Mouse (Mus musculus) thymus, postnatal 0 days (tissue): ENCODE data around the gene Agbl5. TPM values are rescaled to one million over a fixed set of nuclear protein-coding genes. Genes with fewer than 3 reads are reported as not detected.

Experiments
- DNase-seq: peaks from one replicate; pipeline ENCODE4 v3.0.0-alpha.2; 2015; ENCODE audit warnings: low spot score
- polyA plus RNA-seq: library from polyadenylated mRNA; unstranded; fragments of >200 nt; fragmentation: Nextera tagmentation; extraction: Ambion mirVana; gene quantifications from 2 replicates; pipeline ENCODE4 v1.2.1, GENCODE M21; 2015

The Agbl5 gene
- polyA plus RNA-seq, 1 experiment from 2014 or later: 13.3 TPM

DNA sequence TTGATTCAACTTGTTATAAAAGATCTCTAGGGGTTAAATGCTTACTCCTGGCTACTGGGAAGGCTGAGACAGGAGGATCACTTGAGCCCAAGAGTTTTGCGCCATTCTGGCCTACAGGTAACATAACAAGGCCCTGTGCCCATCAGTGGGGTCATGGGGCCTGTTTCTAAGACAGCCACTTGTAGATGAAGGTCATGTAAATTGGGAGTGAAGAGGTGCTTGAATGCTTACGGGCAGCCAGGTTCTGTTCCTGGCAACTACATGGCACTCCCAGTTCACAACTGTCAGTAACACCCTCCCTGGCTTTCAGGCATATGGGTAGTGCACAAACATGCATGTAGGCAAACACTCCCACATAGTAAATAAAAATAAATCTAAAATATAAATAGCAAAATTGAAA lies 62.4 kb downstream of the Agbl5 start:
- no peak for DNase-seq

DNA sequence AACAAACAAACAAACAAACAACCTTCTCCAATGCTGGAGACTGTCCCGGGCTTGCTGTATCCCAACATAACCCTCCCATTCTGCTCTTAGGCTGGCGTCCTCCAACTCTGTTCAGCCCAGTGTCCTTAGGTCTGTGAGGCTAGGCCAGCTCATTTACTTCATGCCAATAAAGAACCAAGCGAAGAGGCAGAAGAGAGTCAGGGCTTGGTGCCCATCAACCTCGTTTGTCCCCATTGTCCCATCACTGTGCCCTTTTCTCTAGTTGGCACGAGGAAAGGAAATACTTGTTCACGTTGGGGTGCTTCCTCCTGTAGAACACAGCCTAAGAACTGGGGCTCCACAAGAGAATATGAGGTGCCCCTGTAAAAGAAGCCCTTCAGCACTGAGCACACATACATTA lies 63.2 kb downstream of the Agbl5 start:
- DNase-seq: no peak

GRCm38 (mm10) chr5:30952551-30952950 lies 64.1 kb downstream of the Agbl5 start:
- DNase-seq: no peak

- DNase-seq: no peak
Measured at GRCm38 (mm10) chr5:30954065-30954464, 65.6 kb downstream of the Agbl5 start.

- DNase-seq: no peak
Measured at GRCm38 (mm10) chr5:30954556-30954955, 66.1 kb downstream of the Agbl5 start.

- DNase-seq: no peak
Measured at GRCm38 (mm10) chr5:30955751-30956150, 67.3 kb downstream of the Agbl5 start.

Other genes starting within 250 kb of the Agbl5 start
- 12.5 and 14.4 TPM in 2 replicates for gene Slc35f6, start 240.8 kb upstream of the Agbl5 start, polyA plus RNA-seq
- gene Cenpa, start 221.9 kb upstream of the Agbl5 start, polyA plus RNA-seq: 339 and 404 TPM in 2 replicates
- gene Dpysl5, start 177.1 kb upstream of the Agbl5 start, polyA plus RNA-seq: 0.13 and 0.23 TPM in 2 replicates
- 3.4 and 3.8 TPM in 2 replicates for gene Mapre3, start 74.1 kb upstream of the Agbl5 start, polyA plus RNA-seq
- 41.7 TPM in 2 replicates for gene Tmem214, start 20.7 kb upstream of the Agbl5 start, polyA plus RNA-seq
- gene Ost4, start 19.1 kb downstream of the Agbl5 start, polyA plus RNA-seq: 396 and 461 TPM in 2 replicates
- 47.0 and 47.5 TPM in 2 replicates for gene Emilin1, start 24.7 kb downstream of the Agbl5 start, polyA plus RNA-seq
- 31.7 and 32.5 TPM in 2 replicates for gene Khk, start 32.7 kb downstream of the Agbl5 start, polyA plus RNA-seq
- 0.70 and 0.71 TPM in 2 replicates for gene Cgref1, start 56.9 kb downstream of the Agbl5 start, polyA plus RNA-seq
- 141 and 156 TPM in 2 replicates for gene Preb, start 71.7 kb downstream of the Agbl5 start, polyA plus RNA-seq
- 0.03 and 0.04 TPM in 2 replicates for gene Tcf23, start 80.0 kb downstream of the Agbl5 start, polyA plus RNA-seq
- 123 and 132 TPM in 2 replicates for gene Atraid, start 159.6 kb downstream of the Agbl5 start, polyA plus RNA-seq
- 7.0 and 8.7 TPM in 2 replicates for gene Slc5a6, start 160.2 kb downstream of the Agbl5 start, polyA plus RNA-seq
- 15.3 and 16.8 TPM in 2 replicates for gene Cad, start 166.1 kb downstream of the Agbl5 start, polyA plus RNA-seq
- gene Dnajc5g, start 217.6 kb downstream of the Agbl5 start, polyA plus RNA-seq: not detected in 2 replicates
- gene Slc30a3, start 219.5 kb downstream of the Agbl5 start, polyA plus RNA-seq: 0.07 and 0.30 TPM in 2 replicates
- 0.14 and 0.16 TPM in 2 replicates for gene Trim54, start 228.0 kb downstream of the Agbl5 start, polyA plus RNA-seq